Mouse (Mus musculus): Measurements from ENCODE around the gene 1700056E22Rik. TPM values are rescaled to one million over a fixed set of nuclear protein-coding genes. Genes with fewer than 3 reads are reported as not detected.

The 1700056E22Rik gene
- total RNA-seq, 2 experiments from 2014 or later = 1.4 to 2.1 TPM

- DNase-seq = no peak
Measured at GRCm38 (mm10) chr1:184019042-184019721, 14.9 kb downstream of the 1700056E22Rik start.

DNA sequence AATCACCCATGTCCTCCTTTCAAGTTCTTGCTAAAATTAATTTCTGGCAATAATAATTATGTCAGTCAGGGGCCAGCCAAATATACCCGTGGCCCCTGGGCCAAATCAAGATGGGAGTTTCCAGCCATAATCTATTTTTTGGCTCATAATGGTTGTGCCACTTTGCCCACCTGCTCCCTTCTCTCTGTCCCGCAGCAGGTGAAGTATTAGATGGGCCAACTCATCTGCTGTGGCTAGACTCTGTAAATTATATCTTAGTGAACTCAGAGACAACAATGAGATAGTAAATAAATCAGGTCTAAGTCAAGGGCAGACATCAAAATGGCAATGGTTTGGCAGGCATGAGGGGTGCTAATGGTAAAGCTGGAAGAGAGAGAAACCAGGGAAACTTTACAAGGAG, 16.5 kb downstream of the 1700056E22Rik start:
- no peak for DNase-seq

- no peak for DNase-seq
Measured at GRCm38 (mm10) chr1:184015995-184016730, 17.9 kb downstream of the 1700056E22Rik start.

GRCm38 (mm10) chr1:184014091-184014490, 20.0 kb downstream of the 1700056E22Rik start:
- DNase-seq = no peak

DNA sequence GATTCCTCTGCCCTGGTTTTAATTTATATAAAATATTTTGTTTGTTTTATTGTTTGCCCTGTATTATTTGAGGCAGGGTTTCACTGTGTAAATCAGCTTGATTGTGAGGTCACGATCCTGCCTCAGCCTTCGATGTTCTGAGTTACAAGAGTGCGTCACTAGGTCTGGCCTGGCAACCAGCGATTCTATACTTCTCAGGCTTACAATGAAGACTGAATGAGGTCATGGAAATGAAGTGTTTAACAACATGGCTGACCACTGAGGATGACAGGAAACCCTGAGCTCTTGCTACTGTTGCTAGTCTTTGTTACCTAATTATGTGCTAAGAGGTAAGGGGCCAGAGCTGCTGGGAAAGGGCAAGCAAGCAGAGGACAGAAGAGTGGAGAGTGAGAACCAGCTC, 21.0 kb downstream of the 1700056E22Rik start, which contains the start of gene Dusp10:
Dusp10 (plus strand) TSS at position 197 of the 400 bp plus-strand sequence.
- no peak for DNase-seq

- DNase-seq = no peak
Measured at GRCm38 (mm10) chr1:184011311-184011710, 22.8 kb downstream of the 1700056E22Rik start.

DNA sequence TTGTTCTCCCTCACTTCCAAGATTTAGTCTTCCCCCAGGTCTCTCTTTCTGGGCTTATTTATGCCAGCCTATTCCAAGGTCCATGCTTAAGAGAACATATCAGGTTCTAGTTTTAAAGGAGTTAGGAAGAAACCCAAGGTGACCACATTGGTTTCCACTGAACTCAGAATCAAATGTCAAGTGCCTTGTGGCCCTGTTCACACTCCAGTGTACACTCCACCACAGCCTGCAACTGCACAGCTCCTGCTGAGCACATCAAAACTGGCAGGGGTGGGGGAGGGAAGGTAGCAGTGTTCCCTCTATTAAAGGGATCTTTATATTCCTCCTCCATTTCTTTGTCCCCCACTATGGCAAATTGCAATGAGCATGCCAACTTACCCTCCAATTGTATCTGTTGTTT, 28.0 kb downstream of the 1700056E22Rik start:
- no peak for DNase-seq

- no peak for DNase-seq
Measured at GRCm38 (mm10) chr1:184005315-184006058, 28.6 kb downstream of the 1700056E22Rik start.

GRCm38 (mm10) chr1:184004311-184004710, 29.8 kb downstream of the 1700056E22Rik start:
- no peak for DNase-seq

GRCm38 (mm10) chr1:184002470-184002869, 31.6 kb downstream of the 1700056E22Rik start:
- no peak for DNase-seq

DNA sequence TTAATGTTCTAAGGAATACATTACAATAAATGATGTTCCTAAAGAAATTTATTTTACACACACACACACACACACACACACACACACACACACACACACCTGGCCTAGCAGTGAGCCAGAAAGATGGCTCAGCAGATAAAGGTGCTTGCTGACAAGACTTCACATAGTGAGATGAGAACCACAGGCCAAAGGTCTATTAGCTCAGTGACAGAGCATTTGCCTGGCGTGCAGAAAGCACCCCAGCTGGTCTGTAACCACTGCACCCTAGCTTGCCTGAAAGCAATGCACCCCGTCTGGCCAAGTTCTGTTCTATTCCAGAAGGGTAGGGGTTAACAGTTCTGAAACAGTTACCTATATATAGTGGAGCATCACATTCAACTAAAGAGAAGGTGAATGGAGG, 36.9 kb downstream of the 1700056E22Rik start:
- no peak for DNase-seq

DNA sequence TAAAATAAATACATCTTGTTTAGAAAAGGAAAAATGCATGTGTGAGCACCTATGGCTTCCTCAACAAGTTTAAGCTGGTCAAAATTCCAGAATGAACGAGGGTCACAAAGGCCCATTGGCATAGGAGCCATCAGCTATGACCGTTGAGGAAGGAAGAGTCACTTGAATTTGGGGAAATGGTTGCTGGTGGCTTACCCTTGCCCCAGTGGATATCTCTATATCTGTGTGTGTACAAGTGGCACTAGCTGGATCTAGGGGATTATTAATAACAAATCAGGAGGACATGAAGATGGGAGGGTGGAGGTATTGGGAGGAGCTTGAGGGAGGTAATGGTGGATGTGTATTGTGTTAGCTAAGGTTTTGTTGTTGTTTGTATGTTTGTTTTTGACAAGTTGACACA, 42.2 kb downstream of the 1700056E22Rik start:
- DNase-seq = no peak

GRCm38 (mm10) chr1:183987711-183988245, 46.3 kb downstream of the 1700056E22Rik start:
- no peak for DNase-seq

Other genes with a start within 250 kb of the 1700056E22Rik start
- gene Dusp10, start 21.0 kb downstream of the 1700056E22Rik start, total RNA-seq (2021) = 10 to 100 TPM; 24.9 to 39.5 TPM

Measured in gastrocnemius, postnatal 10 days (tissue).